Comparison of ENCODE assay signal across 16 mouse cellular contexts in genomic region chr4:4521757-4522156, GRCm38 (mm10).
"Had no signal": no experiment of that assay in that cellular context is flagged by ENCODE, and none has a peak within 500 bp of the region (broad histone marks: within the 10 kb centered on the region; RNA-seq: fewer than 3 reads in every experiment).

No protein-coding gene starts in this region.

- ATAC-seq: intestine, embryonic 15.5 days; midbrain, embryonic 15.5 days had no signal

- H3K4me1 ChIP-seq: intestine, embryonic 15.5 days; liver, embryonic 13.5 days; midbrain, embryonic 12.5 days; midbrain, embryonic 15.5 days; neural tube, embryonic 13.5 days; stomach, embryonic 15.5 days had no signal

- H3K27me3 ChIP-seq: intestine, embryonic 15.5 days; liver, embryonic 13.5 days; midbrain, embryonic 12.5 days; midbrain, embryonic 15.5 days; neural tube, embryonic 13.5 days; stomach, embryonic 15.5 days had no signal

- DNase-seq: layer of hippocampus, adult 9-11 months; liver, embryonic 13.5 days; lung, adult 2 months; lung, postnatal 14 days; lung, postnatal 4 days; retina, postnatal 1 day; right cerebral cortex, postnatal 25 days; spleen, adult 18-20 months; thymus, postnatal 25 days had no signal

- H3K36me3 ChIP-seq: intestine, embryonic 15.5 days; liver, embryonic 13.5 days; midbrain, embryonic 12.5 days; midbrain, embryonic 15.5 days; neural tube, embryonic 13.5 days; stomach, embryonic 15.5 days had no signal

- H3K9ac ChIP-seq: intestine, embryonic 15.5 days; liver, embryonic 13.5 days; midbrain, embryonic 12.5 days; midbrain, embryonic 15.5 days; neural tube, embryonic 13.5 days; stomach, embryonic 15.5 days had no signal

- H3K4me3 ChIP-seq: intestine, embryonic 15.5 days; layer of hippocampus, adult 2 months; liver, embryonic 13.5 days; midbrain, embryonic 12.5 days; midbrain, embryonic 15.5 days; myocyte; neural tube, embryonic 13.5 days; stomach, embryonic 15.5 days had no signal

- H3K9me3 ChIP-seq: intestine, embryonic 15.5 days; liver, embryonic 13.5 days; midbrain, embryonic 12.5 days; midbrain, embryonic 15.5 days; neural tube, embryonic 13.5 days; stomach, embryonic 15.5 days had no signal

- H3K4me2 ChIP-seq: intestine, embryonic 15.5 days; liver, embryonic 13.5 days; midbrain, embryonic 12.5 days; midbrain, embryonic 15.5 days; neural tube, embryonic 13.5 days; stomach, embryonic 15.5 days had no signal

- H3K27ac ChIP-seq: intestine, embryonic 15.5 days; layer of hippocampus, adult 2 months; liver, embryonic 13.5 days; midbrain, embryonic 12.5 days; midbrain, embryonic 15.5 days; neural tube, embryonic 13.5 days; stomach, embryonic 15.5 days had no signal
